Mouse (Mus musculus): ENCODE results near the gene A730071L15Rik. TPM values are rescaled to one million over a fixed set of nuclear protein-coding genes. Genes with fewer than 3 reads are reported as not detected.

A730071L15Rik gene
- polyA plus RNA-seq, 1 experiment: 0.15 TPM

- no peaks in the 10 kb centered on the region for H3K27me3 ChIP-seq (ENCODE audit: control insufficient read depth, insufficient read depth, low read length)
- no peaks in the 10 kb centered on the region for H3K4me1 ChIP-seq (ENCODE audit: control insufficient read depth, insufficient read depth, low read length)
- WGBS: 84% methylated on average over 4 of the region's 4 CpGs
- TF ChIP-seq POLR2A (IDR thresholded peaks at IDR 0.05; ENCODE audit: borderline replicate concordance, insufficient read depth, low read length) (no peak), CTCF (IDR thresholded peaks at IDR 0.05; ENCODE audit: borderline replicate concordance, insufficient read depth, low read depth, low read length) (no peak)
- no peak overlapping the region for H3K4me3 ChIP-seq (replicated peaks; ENCODE audit: insufficient read depth, low read depth, low read length)
- H3K27ac ChIP-seq (ENCODE audit: insufficient read depth, low read length): no peak overlapping the region
- no peak for DNase-seq
Measured at GRCm38 (mm10) chr11:6233025-6233424, 33.2 kb downstream of the A730071L15Rik start.

- no peaks in the 10 kb centered on the region for H3K27me3 ChIP-seq (ENCODE audit: control insufficient read depth, insufficient read depth, low read length)
- H3K4me3 ChIP-seq (replicated peaks; ENCODE audit: insufficient read depth, low read depth, low read length): no peak overlapping the region
- H3K4me1 ChIP-seq (ENCODE audit: control insufficient read depth, insufficient read depth, low read length): no peaks in the 10 kb centered on the region
- WGBS: 40% methylated on average over 19 of the region's 19 CpGs
- TF ChIP-seq POLR2A (IDR thresholded peaks at IDR 0.05; ENCODE audit: borderline replicate concordance, insufficient read depth, low read length) (no peak), CTCF (IDR thresholded peaks at IDR 0.05; ENCODE audit: borderline replicate concordance, insufficient read depth, low read depth, low read length) (no peak)
- no peak overlapping the region for H3K27ac ChIP-seq (ENCODE audit: insufficient read depth, low read length)
- DNase-seq: no peak
Measured at GRCm38 (mm10) chr11:6244707-6245106, 44.9 kb downstream of the A730071L15Rik start.

Other genes starting within 250 kb of the A730071L15Rik start
- 0.74 and 1.1 TPM in 2 replicates for gene Gck, start 249.9 kb upstream of the A730071L15Rik start, polyA plus RNA-seq (2012; rRNA removed)
- gene Ykt6, start 244.3 kb upstream of the A730071L15Rik start, polyA plus RNA-seq (2012; rRNA removed): 54.2 and 54.9 TPM in 2 replicates
- 479 and 518 TPM in 2 replicates for gene Camk2b, start 133.7 kb upstream of the A730071L15Rik start, polyA plus RNA-seq (2012; rRNA removed)
- 91.5 and 96.0 TPM in 2 replicates for gene Nudcd3, start 386 bp downstream of the A730071L15Rik start, polyA plus RNA-seq (2012; rRNA removed)
- gene Npc1l1, start 30.1 kb downstream of the A730071L15Rik start, polyA plus RNA-seq (2012; rRNA removed): 1.2 and 1.3 TPM in 2 replicates
- gene Ddx56, start 67.7 kb downstream of the A730071L15Rik start, polyA plus RNA-seq (2012; rRNA removed): 48.5 and 49.4 TPM in 2 replicates
- 185 and 188 TPM in 2 replicates for gene Tmed4, start 74.8 kb downstream of the A730071L15Rik start, polyA plus RNA-seq (2012; rRNA removed)
- gene Ogdh, start 91.6 kb downstream of the A730071L15Rik start, polyA plus RNA-seq (2012; rRNA removed): 232 and 235 TPM in 2 replicates
- gene Zmiz2, start 189.0 kb downstream of the A730071L15Rik start, polyA plus RNA-seq (2012; rRNA removed): 90.4 and 92.2 TPM in 2 replicates
- gene Ppia, start 215.4 kb downstream of the A730071L15Rik start, polyA plus RNA-seq (2012; rRNA removed): 2,288 and 2,321 TPM in 2 replicates
- gene H2afv, start 244.4 kb downstream of the A730071L15Rik start, polyA plus RNA-seq (2012; rRNA removed): 106 and 107 TPM in 2 replicates